8 mouse cellular contexts compared by ENCODE assay signal in the genomic region with DNA sequence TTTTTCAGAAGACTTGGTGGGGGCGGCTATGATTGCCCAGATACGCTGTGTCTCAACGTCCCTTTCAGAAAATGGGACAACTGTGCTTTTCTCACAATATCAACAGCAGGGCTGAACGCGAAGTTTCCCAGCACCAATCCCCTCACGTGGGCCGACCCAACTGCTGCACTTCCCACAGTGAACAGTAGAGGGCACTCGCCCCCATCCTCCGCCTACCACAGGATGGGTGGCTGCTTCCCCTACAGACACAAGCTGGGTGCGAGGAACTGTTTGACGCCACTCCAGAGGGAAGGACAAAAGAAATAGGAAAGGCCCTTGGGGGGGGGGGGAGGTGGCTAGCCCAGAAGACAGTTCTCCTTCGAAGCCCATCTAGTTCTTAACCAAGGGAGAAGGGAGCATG. TPM values are rescaled to one million over a fixed set of nuclear protein-coding genes. Genes with fewer than 3 reads are reported as not detected.
DNase-seq lines count a peak whose midpoint lies in the region; ATAC-seq and TF ChIP-seq lines count a peak whose summit lies in the region.

No protein-coding gene starts in this region.

- no peaks in the 10 kb centered on the region for H3K36me3 ChIP-seq in C2C12 (ENCODE audit: control insufficient read depth, insufficient read depth)
- H3K36me3 ChIP-seq in liver, embryonic 13.5 days = no peaks in the 10 kb centered on the region

- peak; percentile 52 for DNase-seq in adipocyte (ENCODE audit: low spot score)
- DNase-seq in gastrocnemius, postnatal 14 days = peak; percentile 78
- peak; percentile 75 for DNase-seq in kidney, adult 9 months
- peak; percentile 56 for DNase-seq in liver, embryonic 13.5 days
- peak; percentile 33 for DNase-seq in ovary, adult 18-20 months (ENCODE audit: low spot score)
- DNase-seq in thymus, postnatal 0 days (ENCODE audit: low spot score) = peak; percentile 81

- no peaks in the 10 kb centered on the region for H3K79me2 ChIP-seq in C2C12 (ENCODE audit: control insufficient read depth, insufficient read depth)

- no peak overlapping the region for H3K9ac ChIP-seq in liver, embryonic 13.5 days

- no peaks in the 10 kb centered on the region for H3K9me3 ChIP-seq in liver, embryonic 13.5 days (replicated peaks)

- no peaks in the 10 kb centered on the region for H3K79me3 ChIP-seq in C2C12 (ENCODE audit: low read depth)

- H3ac ChIP-seq in C2C12 (ENCODE audit: control insufficient read depth, insufficient read length, low read depth) = no peak overlapping the region

- peaks cover 32% of the 10 kb centered on the region for H3K4me1 ChIP-seq in liver, embryonic 13.5 days (replicated peaks)

- H3K27me3 ChIP-seq in C2C12 (ENCODE audit: control insufficient read depth, insufficient read depth, insufficient read length) = no peaks in the 10 kb centered on the region
- H3K27me3 ChIP-seq in liver, embryonic 13.5 days = peaks cover 53% of the 10 kb centered on the region

- TF ChIP-seq CTCF in C2C12 (IDR thresholded peaks at IDR 0.05; ENCODE audit: control insufficient read depth, insufficient read depth, insufficient read length) = peak; percentile 97

- H3K4me2 ChIP-seq in liver, embryonic 13.5 days = no peak overlapping the region

- intact Hi-C loops in gastrocnemius, postnatal 14 days (cut with DNase I; ENCODE audit: low total_unique reads) = no loop called here

- no peak overlapping the region for H3K4me3 ChIP-seq in C2C12 (ENCODE audit: insufficient read depth, poor library complexity, severe bottlenecking)
- H3K4me3 ChIP-seq in liver, embryonic 13.5 days (replicated peaks) = no peak overlapping the region

- H3K27ac ChIP-seq in liver, embryonic 13.5 days = no peak overlapping the region

- WGBS in liver, embryonic 13.5 days (ENCODE audit: insufficient replicate concordance) = 4% methylated on average over 12 of the region's 12 CpGs

- ATAC-seq in common myeloid progenitor, adult 5-6 weeks (replicated peaks; ENCODE audit: low read depth, poor library complexity, severe bottlenecking) = peak; percentile 80
- ATAC-seq in liver, embryonic 13.5 days (ENCODE audit: low read depth) = peak; percentile 24; the same call in 1 of the 2 replicates

TF ChIP-seq in C2C12, 6 proteins besides CTCF, POLR2A, EP300 and RAD21:
- no peak for TF ChIP-seq CEBPB (IDR thresholded peaks at IDR 0.05; ENCODE audit: low read depth)
- TF ChIP-seq MAX (IDR thresholded peaks at IDR 0.05) = peak; percentile 92
- peak; percentile 43 for TF ChIP-seq USF1 (IDR thresholded peaks at IDR 0.05; ENCODE audit: low read depth)

RNA-seq across cellular contexts. Expression of a gene that starts 2.4 kb away (rescaled TPM):
- 15.9 TPM for polyA plus RNA-seq in C2C12 (2012; fragmentation: generic; extraction: Trizol)
- 1.8 and 2.7 TPM in 2 replicates for total RNA-seq in common myeloid progenitor, adult 5-6 weeks (2017)
- 1 to 10 TPM in 1 of 2 experiments, under 1 TPM in 1; 0.60 to 1.3 TPM for total RNA-seq in gastrocnemius, postnatal 14 days (2021)
- 0.65 and 0.69 TPM in 2 replicates for polyA plus RNA-seq in liver, embryonic 13.5 days (2015; fragmentation: Nextera tagmentation; extraction: Ambion mirVana)
- polyA plus RNA-seq in thymus, postnatal 0 days (2015; fragmentation: Nextera tagmentation; extraction: Ambion mirVana) = 1.8 and 2.2 TPM in 2 replicates

RNA-seq across cellular contexts. Expression of a gene that starts 31.3 kb away (rescaled TPM):
- 12.5 TPM for polyA plus RNA-seq in C2C12 (2012; fragmentation: generic; extraction: Trizol)
- 4.9 and 9.7 TPM in 2 replicates for total RNA-seq in common myeloid progenitor, adult 5-6 weeks (2017)
- 10 to 100 TPM; 26.2 to 27.4 TPM for total RNA-seq in gastrocnemius, postnatal 14 days (2021)
- 0.17 and 0.23 TPM in 2 replicates for polyA plus RNA-seq in liver, embryonic 13.5 days (2015; fragmentation: Nextera tagmentation; extraction: Ambion mirVana)
- polyA plus RNA-seq in thymus, postnatal 0 days (2015; fragmentation: Nextera tagmentation; extraction: Ambion mirVana) = 1.9 and 2.4 TPM in 2 replicates

RNA-seq across cellular contexts. Expression of a gene that starts 53.7 kb away (rescaled TPM):
- polyA plus RNA-seq in C2C12 (2012; fragmentation: generic; extraction: Trizol) = 110 TPM
- 2.8 and 5.6 TPM in 2 replicates for total RNA-seq in common myeloid progenitor, adult 5-6 weeks (2017)
- 100 to 1,000 TPM; 105 to 116 TPM for total RNA-seq in gastrocnemius, postnatal 14 days (2021)
- polyA plus RNA-seq in liver, embryonic 13.5 days (2015; fragmentation: Nextera tagmentation; extraction: Ambion mirVana) = 11.7 and 13.3 TPM in 2 replicates
- polyA plus RNA-seq in thymus, postnatal 0 days (2015; fragmentation: Nextera tagmentation; extraction: Ambion mirVana) = 35.0 and 40.4 TPM in 2 replicates

RNA-seq across cellular contexts. Expression of a gene that starts 56.0 kb away (rescaled TPM):
- polyA plus RNA-seq in C2C12 (2012; fragmentation: generic; extraction: Trizol) = 0.01 TPM
- total RNA-seq in common myeloid progenitor, adult 5-6 weeks (2017) = not detected in 2 replicates
- total RNA-seq in gastrocnemius, postnatal 14 days (2021) = under 1 TPM; 0.51 to 0.64 TPM
- 0.01 TPM in 1 of 2 replicates, not detected in the other for polyA plus RNA-seq in liver, embryonic 13.5 days (2015; fragmentation: Nextera tagmentation; extraction: Ambion mirVana)
- polyA plus RNA-seq in thymus, postnatal 0 days (2015; fragmentation: Nextera tagmentation; extraction: Ambion mirVana) = 0.05 and 0.06 TPM in 2 replicates
